In the genomic region with DNA sequence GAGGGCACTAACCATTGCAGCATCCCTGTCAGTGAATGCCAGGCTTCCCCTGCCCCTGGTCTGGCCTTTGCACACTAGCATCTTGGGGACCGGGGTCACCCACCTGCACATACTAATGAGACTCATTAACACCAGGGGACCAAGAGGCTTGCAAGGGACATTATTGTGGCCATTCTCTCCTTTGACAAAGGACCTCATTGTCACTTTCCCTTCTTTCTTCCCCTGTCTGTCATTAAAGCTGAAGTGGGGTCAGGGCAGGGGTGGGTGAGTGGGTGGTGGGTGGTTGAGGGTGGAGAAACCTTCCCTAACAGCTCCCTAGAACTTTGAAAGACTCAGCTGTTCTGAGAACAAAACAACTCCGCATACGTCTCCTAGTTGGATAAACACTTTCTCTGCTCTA, we compare ENCODE assay signal across 21 mouse cellular contexts.
DNase-seq lines count a peak whose midpoint lies in the region; ATAC-seq lines count a peak whose summit lies in the region.
"Had no signal": no experiment of that assay in that cellular context is flagged by ENCODE, and none has a peak within 500 bp of the region (broad histone marks: within the 10 kb centered on the region; RNA-seq: fewer than 3 reads in every experiment).

No protein-coding gene starts in this region.

- ATAC-seq in forebrain, embryonic 16.5 days = no peak
- ATAC-seq in midbrain, embryonic 15.5 days (replicated peaks) = no peak
- no peak for ATAC-seq in liver, embryonic 12.5 days
- ATAC-seq: activated CD4-positive, CD25-positive, alpha-beta regulatory T cell, adult 4 months; forebrain, embryonic 13.5 days; hindbrain, postnatal 0 days; Patski had no signal

- no peaks in the 10 kb centered on the region for H3K9me3 ChIP-seq in forebrain, embryonic 10.5 days
- no peaks in the 10 kb centered on the region for H3K9me3 ChIP-seq in forebrain, embryonic 16.5 days (ENCODE audit: control insufficient read depth, low read length)
- H3K9me3 ChIP-seq in midbrain, embryonic 10.5 days (replicated peaks) = no peaks in the 10 kb centered on the region
- no peaks in the 10 kb centered on the region for H3K9me3 ChIP-seq in midbrain, embryonic 15.5 days
- no peaks in the 10 kb centered on the region for H3K9me3 ChIP-seq in liver, embryonic 12.5 days (replicated peaks)
- H3K9me3 ChIP-seq: embryonic facial prominence, embryonic 13.5 days; forebrain, embryonic 13.5 days; heart, embryonic 10.5 days had no signal

- peak overlapping the region; percentile 44; the same call in 1 of the 2 replicates for H3K27ac ChIP-seq in forebrain, embryonic 10.5 days
- no peak overlapping the region for H3K27ac ChIP-seq in forebrain, embryonic 16.5 days (ENCODE audit: low read length)
- H3K27ac ChIP-seq in midbrain, embryonic 10.5 days (replicated peaks) = 0 out of 2 replicates have a peak overlapping the region, but pooled peaks have one; percentile 4
- H3K27ac ChIP-seq in midbrain, embryonic 15.5 days = no peak overlapping the region
- no peak overlapping the region for H3K27ac ChIP-seq in liver, embryonic 12.5 days
- H3K27ac ChIP-seq: embryonic facial prominence, embryonic 13.5 days; forebrain, embryonic 13.5 days; gastrocnemius, adult 2 months; heart, embryonic 10.5 days; hindbrain, postnatal 0 days had no signal

- 21% methylated on average over 3 of the region's 3 CpGs for WGBS in forebrain, embryonic 10.5 days
- 11% methylated on average over 3 of the region's 3 CpGs for WGBS in forebrain, embryonic 16.5 days
- WGBS in midbrain, embryonic 10.5 days = 40% methylated on average over 3 of the region's 3 CpGs
- 29% methylated on average over 3 of the region's 3 CpGs for WGBS in midbrain, embryonic 15.5 days
- 78% methylated on average over 3 of the region's 3 CpGs for WGBS in liver, embryonic 12.5 days (ENCODE audit: insufficient replicate concordance)

- DNase-seq in forebrain, embryonic 10.5 days (ENCODE audit: extremely low spot score, low spot score) = no peak
- no peak for DNase-seq in midbrain, embryonic 10.5 days (ENCODE audit: low spot score)
- DNase-seq in embryo, embryonic 9.5 days (ENCODE audit: extremely low spot score) = peak; percentile 23
- peak; percentile 90 for DNase-seq in retina, postnatal 1 day
- DNase-seq in right cerebral cortex, postnatal 25 days = no peak
- DNase-seq: adrenal gland, postnatal 14 days; cerebellum, adult 11-12 months; cerebellum, adult 9-10 months; cerebellum, postnatal 36 days; gastrocnemius, adult 2 months; gastrocnemius, postnatal 25 days; heart, postnatal 14 days had no signal

- peaks cover 6% of the 10 kb centered on the region; the same call in 1 of the 2 replicates for H3K27me3 ChIP-seq in forebrain, embryonic 10.5 days (ENCODE audit: poor library complexity, severe bottlenecking)
- H3K27me3 ChIP-seq in forebrain, embryonic 16.5 days (replicated peaks; ENCODE audit: control insufficient read depth, insufficient read depth, low read length) = no peaks in the 10 kb centered on the region
- no peaks in the 10 kb centered on the region for H3K27me3 ChIP-seq in midbrain, embryonic 10.5 days (ENCODE audit: low read depth, poor library complexity, severe bottlenecking)
- no peaks in the 10 kb centered on the region for H3K27me3 ChIP-seq in midbrain, embryonic 15.5 days (replicated peaks)
- H3K27me3 ChIP-seq in liver, embryonic 12.5 days (replicated peaks) = no peaks in the 10 kb centered on the region
- H3K27me3 ChIP-seq: embryonic facial prominence, embryonic 13.5 days; forebrain, embryonic 13.5 days; Patski had no signal

- no peak overlapping the region for H3K4me2 ChIP-seq in forebrain, embryonic 16.5 days (ENCODE audit: low read length)
- H3K4me2 ChIP-seq in midbrain, embryonic 15.5 days = no peak overlapping the region
- H3K4me2 ChIP-seq in liver, embryonic 12.5 days = no peak overlapping the region
- H3K4me2 ChIP-seq: embryonic facial prominence, embryonic 13.5 days; forebrain, embryonic 13.5 days had no signal

- peaks cover 14% of the 10 kb centered on the region for H3K4me1 ChIP-seq in forebrain, embryonic 10.5 days
- no peaks in the 10 kb centered on the region for H3K4me1 ChIP-seq in forebrain, embryonic 16.5 days (replicated peaks; ENCODE audit: control insufficient read depth, insufficient read depth, low read length)
- peaks cover 11% of the 10 kb centered on the region for H3K4me1 ChIP-seq in midbrain, embryonic 10.5 days
- H3K4me1 ChIP-seq in midbrain, embryonic 15.5 days = no peaks in the 10 kb centered on the region
- no peaks in the 10 kb centered on the region for H3K4me1 ChIP-seq in liver, embryonic 12.5 days
- H3K4me1 ChIP-seq: embryonic facial prominence, embryonic 13.5 days had no signal

- no peaks in the 10 kb centered on the region for H3K36me3 ChIP-seq in forebrain, embryonic 10.5 days (replicated peaks)
- H3K36me3 ChIP-seq in forebrain, embryonic 16.5 days (ENCODE audit: control insufficient read depth, insufficient read depth) = no peaks in the 10 kb centered on the region
- H3K36me3 ChIP-seq in midbrain, embryonic 10.5 days = no peaks in the 10 kb centered on the region
- no peaks in the 10 kb centered on the region for H3K36me3 ChIP-seq in midbrain, embryonic 15.5 days (replicated peaks)
- no peaks in the 10 kb centered on the region for H3K36me3 ChIP-seq in liver, embryonic 12.5 days
- H3K36me3 ChIP-seq: embryonic facial prominence, embryonic 13.5 days; heart, embryonic 10.5 days had no signal

- H3K9ac ChIP-seq in forebrain, embryonic 16.5 days (replicated peaks; ENCODE audit: low read depth, low read length) = no peak overlapping the region
- no peak overlapping the region for H3K9ac ChIP-seq in midbrain, embryonic 15.5 days
- no peak overlapping the region for H3K9ac ChIP-seq in liver, embryonic 12.5 days
- H3K9ac ChIP-seq: embryonic facial prominence, embryonic 13.5 days; forebrain, embryonic 13.5 days had no signal

- H3K4me3 ChIP-seq in forebrain, embryonic 10.5 days = no peak overlapping the region
- H3K4me3 ChIP-seq in forebrain, embryonic 16.5 days (replicated peaks; ENCODE audit: low read length) = no peak overlapping the region
- no peak overlapping the region for H3K4me3 ChIP-seq in midbrain, embryonic 10.5 days
- no peak overlapping the region for H3K4me3 ChIP-seq in midbrain, embryonic 15.5 days
- no peak overlapping the region for H3K4me3 ChIP-seq in liver, embryonic 12.5 days
- H3K4me3 ChIP-seq: embryonic facial prominence, embryonic 13.5 days; forebrain, embryonic 13.5 days; gastrocnemius, adult 2 months; heart, embryonic 10.5 days had no signal

Comparison
In these comparisons a context has a peak if more than half of its experiments do, and no peak if none do; other contexts are left out.
1. H3K27ac ChIP-seq: peak in forebrain, embryonic 10.5 days (single experiment) and midbrain, embryonic 10.5 days (single experiment); none in forebrain, embryonic 16.5 days (single experiment), midbrain, embryonic 15.5 days (single experiment) and liver, embryonic 12.5 days (single experiment).
2. DNase-seq: peak in embryo, embryonic 9.5 days (single experiment) and retina, postnatal 1 day (single experiment); none in forebrain, embryonic 10.5 days (single experiment), midbrain, embryonic 10.5 days (single experiment) and right cerebral cortex, postnatal 25 days (single experiment).